Mouse (Mus musculus) hindbrain, embryonic 14.5 days (tissue): ENCODE results near the gene Mapre3. TPM values are rescaled to one million over a fixed set of nuclear protein-coding genes. Genes with fewer than 3 reads are reported as not detected.

Source experiments
- ATAC-seq: fragments of 200-750 bp; cut with Nextera tagmentation; 2 replicates; pipeline ENCODE4 v1.8.0; 2017; ENCODE audit warnings: moderate number of reproducible peaks, mild to moderate bottlenecking, moderate TSS enrichment, moderate library complexity; ENCODE audit not compliant: low FRiP score
- DNase-seq: peaks from one replicate; pipeline ENCODE4 v3.0.0-alpha.2; 2015; ENCODE audit warnings: low spot score
- H3K27ac ChIP-seq: fragments of 300-500 bp; sonication (generic); 2 replicates; pipeline ENCODE4 v1.5.1; 2014; ENCODE audit warnings: mild to moderate bottlenecking, moderate library complexity
- H3K27me3 ChIP-seq: fragments of 300-500 bp; sonication (generic); 2 replicates; pipeline ENCODE4 v1.6.1; 2014; ENCODE audit warnings: mild to moderate bottlenecking, low read length, mixed read lengths; ENCODE audit not compliant: control insufficient read depth, insufficient read depth
- H3K36me3 ChIP-seq: fragments of 300-500 bp; sonication (generic); replicated peaks from 2 replicates; pipeline ENCODE4 v1.6.1; 2014; ENCODE audit not compliant: control insufficient read depth, insufficient read depth
- H3K4me1 ChIP-seq: fragments of 300-500 bp; sonication (generic); replicated peaks from 2 replicates; pipeline ENCODE4 v1.6.1; 2014; ENCODE audit warnings: antibody characterized with exemption, low read length, mixed read lengths; ENCODE audit not compliant: control insufficient read depth, insufficient read depth
- H3K4me2 ChIP-seq: fragments of 300-500 bp; sonication (generic); replicated peaks from 2 replicates; pipeline ENCODE4 v1.6.1; 2014; ENCODE audit warnings: mild to moderate bottlenecking, moderate library complexity
- H3K4me3 ChIP-seq: fragments of 300-500 bp; sonication (generic); replicated peaks from 2 replicates; pipeline ENCODE4 v1.5.1; 2014; ENCODE audit warnings: mild to moderate bottlenecking, low read length
- H3K9ac ChIP-seq: fragments of 300-500 bp; sonication (generic); 2 replicates; pipeline ENCODE4 v1.6.1; 2014
- H3K9me3 ChIP-seq: fragments of 300-500 bp; sonication (generic); 2 replicates; pipeline ENCODE4 v1.6.1; 2016; ENCODE audit warnings: low read length; ENCODE audit not compliant: control insufficient read depth
- WGBS: fragments of 180-500 bp; shearing (Covaris S2); extraction: QIAGEN DNeasy Blood & Tissue Kit; methylation state at CpG from one replicate; pipeline ENCODE4 v1.1.7; 2014; 5-methylcytosine and 5-hydroxymethylcytosine counted together
- polyA plus RNA-seq: library from polyadenylated mRNA; unstranded; fragments of >200 nt; fragmentation: Nextera tagmentation; extraction: Ambion mirVana; gene quantifications from 2 replicates; pipeline ENCODE4 v1.2.1, GENCODE M21; 2014

Gene Mapre3
- polyA plus RNA-seq, 1 experiment from 2014 or later = 124 TPM

DNA sequence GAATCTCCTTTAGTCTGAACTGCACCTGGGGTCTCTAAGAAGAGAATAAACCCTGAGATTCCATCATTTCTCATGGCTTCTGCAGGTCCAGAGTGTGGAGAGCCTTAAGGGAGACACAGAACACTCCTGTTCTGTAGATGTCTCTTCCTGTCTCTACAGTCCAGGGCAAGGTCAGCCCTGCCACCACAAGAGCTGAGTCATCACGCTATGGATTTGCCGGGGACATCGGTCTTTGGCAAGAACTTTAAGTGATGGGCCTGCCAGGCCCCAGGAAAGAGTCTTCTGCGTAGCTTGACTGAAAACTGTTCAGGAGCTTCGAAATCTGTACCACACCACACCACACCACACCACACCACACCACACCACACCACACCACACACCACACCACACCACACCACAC lies 27.1 kb upstream of the Mapre3 start:
- Histone ChIP-seq H3K27ac (no peak overlapping the region), H3K9me3 (no peaks in the 10 kb centered on the region), H3K4me3 (no peak overlapping the region), H3K4me1 (no peaks in the 10 kb centered on the region), H3K36me3 (peaks cover 96% of the 10 kb centered on the region), H3K4me2 (no peak overlapping the region), H3K27me3 (no peaks in the 10 kb centered on the region), H3K9ac (no peak overlapping the region)
- no peak for DNase-seq
- no peak for ATAC-seq
- WGBS = 94% methylated on average over 5 of the region's 5 CpGs

DNA sequence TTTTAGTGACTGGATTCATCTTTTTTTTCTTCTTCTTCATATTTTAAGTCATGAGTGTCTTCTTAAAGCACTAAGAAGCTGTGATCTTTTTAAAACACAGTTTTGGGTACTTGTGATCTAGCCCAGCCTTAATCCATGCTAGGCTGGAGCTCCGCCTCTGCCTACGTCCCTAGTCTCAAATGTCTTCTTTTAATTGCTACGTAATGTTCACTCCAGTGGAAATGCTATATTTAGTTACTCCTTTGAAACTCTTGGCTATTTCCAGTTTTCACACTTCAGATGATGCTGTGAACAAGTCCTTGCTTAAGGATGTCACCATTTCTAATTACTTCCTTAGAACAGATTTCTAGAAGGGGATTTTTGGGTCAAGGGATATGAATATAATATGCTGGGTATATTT lies 24.4 kb upstream of the Mapre3 start:
- peaks cover 96% of the 10 kb centered on the region for H3K36me3 ChIP-seq
- no peaks in the 10 kb centered on the region for H3K4me1 ChIP-seq
- H3K9ac ChIP-seq = no peak overlapping the region
- H3K4me2 ChIP-seq = no peak overlapping the region
- no peak overlapping the region for H3K27ac ChIP-seq
- ATAC-seq = no peak
- DNase-seq = no peak
- no peak overlapping the region for H3K4me3 ChIP-seq
- no peaks in the 10 kb centered on the region for H3K9me3 ChIP-seq
- WGBS = 85% methylated on average over 3 of the region's 3 CpGs
- H3K27me3 ChIP-seq = no peaks in the 10 kb centered on the region

DNA sequence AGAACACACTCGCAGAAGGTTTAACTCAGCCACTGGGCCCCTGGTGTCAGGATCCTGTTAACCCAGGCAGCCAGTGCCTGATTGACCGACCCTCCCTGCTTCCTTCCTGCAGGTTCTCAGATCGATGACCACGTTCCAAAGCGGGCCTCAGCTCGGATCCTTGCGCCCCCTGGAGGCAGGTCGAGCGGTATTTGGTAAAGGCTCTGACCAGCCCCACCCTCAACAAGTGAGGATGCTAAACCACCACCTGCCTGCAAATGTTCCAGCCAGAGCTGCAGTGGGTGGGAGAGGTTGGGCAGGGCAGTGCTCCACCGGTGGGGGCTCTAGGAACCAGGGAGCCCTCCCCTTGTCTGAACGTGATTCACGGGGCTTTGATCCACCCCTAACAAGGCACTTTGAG lies 18.3 kb upstream of the Mapre3 start:
- peaks cover 91% of the 10 kb centered on the region for H3K36me3 ChIP-seq
- peak; percentile 79 for DNase-seq
- H3K4me2 ChIP-seq = no peak overlapping the region
- H3K27ac ChIP-seq = no peak overlapping the region
- peak; percentile 52 for ATAC-seq
- no peak overlapping the region for H3K4me3 ChIP-seq
- no peaks in the 10 kb centered on the region; the same call in 1 of the 2 replicates for H3K4me1 ChIP-seq
- 18% methylated on average over 12 of the region's 12 CpGs for WGBS
- H3K27me3 ChIP-seq = no peaks in the 10 kb centered on the region
- no peak overlapping the region for H3K9ac ChIP-seq
- no peaks in the 10 kb centered on the region for H3K9me3 ChIP-seq

DNA sequence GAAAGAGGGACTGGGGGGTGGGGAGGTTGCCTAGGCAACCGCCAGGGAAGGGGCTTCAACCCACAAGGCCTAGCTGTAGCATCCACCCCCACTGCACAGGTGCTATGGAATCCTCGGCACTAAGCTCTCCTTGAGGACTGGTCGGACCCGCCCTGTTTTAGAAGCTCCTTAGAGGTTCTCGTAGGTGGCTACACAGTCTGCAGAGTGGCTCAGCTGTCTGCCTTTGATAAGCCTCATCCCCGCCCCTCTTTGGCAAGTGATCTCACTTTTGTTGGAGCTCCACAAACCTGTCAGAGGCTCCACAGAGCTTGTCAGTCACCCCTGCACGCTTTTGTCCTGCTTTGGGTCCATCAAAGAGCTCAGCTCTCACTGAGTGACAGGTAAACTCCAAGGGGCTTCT lies 17.0 kb upstream of the Mapre3 start:
- H3K4me1 ChIP-seq = no peaks in the 10 kb centered on the region; the same call in 1 of the 2 replicates
- H3K4me3 ChIP-seq = no peak overlapping the region
- peaks cover 77% of the 10 kb centered on the region for H3K36me3 ChIP-seq
- DNase-seq = no peak
- H3K4me2 ChIP-seq = no peak overlapping the region
- 60% methylated on average over 7 of the region's 7 CpGs for WGBS
- H3K9me3 ChIP-seq = no peaks in the 10 kb centered on the region
- no peak overlapping the region for H3K9ac ChIP-seq
- no peak overlapping the region for H3K27ac ChIP-seq
- peak; percentile 38; the same call in 1 of the 2 replicates for ATAC-seq
- H3K27me3 ChIP-seq = no peaks in the 10 kb centered on the region

DNA sequence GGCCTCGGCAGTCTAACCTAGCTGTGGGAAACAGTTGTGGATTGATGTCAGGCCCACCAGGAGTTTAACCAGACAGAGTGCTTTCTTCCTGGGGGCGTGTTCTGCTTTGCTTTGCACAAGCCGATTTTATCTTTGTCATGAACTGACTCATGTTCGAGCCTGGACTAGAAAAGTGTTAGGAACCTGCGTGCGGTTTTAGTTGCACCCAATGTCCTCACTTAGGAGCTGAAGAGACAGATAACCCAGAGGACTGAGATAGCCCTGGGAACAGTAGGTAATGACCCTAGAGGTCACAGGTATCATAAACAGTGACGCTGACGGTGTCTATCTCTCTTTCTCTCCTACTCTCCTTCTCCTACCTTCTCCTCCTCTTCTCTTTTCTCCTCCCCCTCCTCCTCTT lies 16.5 kb upstream of the Mapre3 start:
- Histone ChIP-seq H3K4me1 (no peaks in the 10 kb centered on the region; the same call in 1 of the 2 replicates), H3K36me3 (peaks cover 73% of the 10 kb centered on the region), H3K9ac (no peak overlapping the region), H3K4me3 (no peak overlapping the region), H3K4me2 (no peak overlapping the region), H3K27me3 (no peaks in the 10 kb centered on the region), H3K9me3 (no peaks in the 10 kb centered on the region), H3K27ac (no peak overlapping the region)
- WGBS = 86% methylated on average over 8 of the region's 8 CpGs
- no peak for DNase-seq
- ATAC-seq = no peak

DNA sequence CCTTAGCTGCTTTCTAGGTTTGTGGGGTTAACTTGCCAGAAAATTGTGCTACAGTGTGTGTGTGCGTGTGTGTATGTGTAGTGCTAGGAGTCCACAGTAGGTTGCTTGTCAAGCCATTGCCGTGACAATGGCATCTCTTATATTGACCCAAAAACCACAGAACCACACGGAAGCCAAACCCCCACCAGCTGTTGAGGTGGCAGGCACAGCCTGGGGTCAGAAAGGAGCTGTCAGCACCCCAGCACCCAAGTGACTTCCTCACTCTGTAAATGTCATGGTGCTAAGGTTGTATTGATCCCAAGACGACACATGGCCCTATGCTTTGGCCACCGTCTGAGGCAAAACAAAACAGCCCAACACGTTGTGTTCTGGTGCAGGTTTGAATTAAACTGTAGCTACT lies 15.5 kb upstream of the Mapre3 start:
- ATAC-seq (no peak), DNase-seq (no peak)
- Histone ChIP-seq H3K4me3 (no peak overlapping the region), H3K36me3 (peaks cover 63% of the 10 kb centered on the region), H3K4me2 (no peak overlapping the region), H3K9me3 (no peaks in the 10 kb centered on the region), H3K27ac (no peak overlapping the region), H3K27me3 (no peaks in the 10 kb centered on the region), H3K4me1 (no peaks in the 10 kb centered on the region; the same call in 1 of the 2 replicates), H3K9ac (no peak overlapping the region)
- WGBS = 85% methylated on average over 6 of the region's 6 CpGs

DNA sequence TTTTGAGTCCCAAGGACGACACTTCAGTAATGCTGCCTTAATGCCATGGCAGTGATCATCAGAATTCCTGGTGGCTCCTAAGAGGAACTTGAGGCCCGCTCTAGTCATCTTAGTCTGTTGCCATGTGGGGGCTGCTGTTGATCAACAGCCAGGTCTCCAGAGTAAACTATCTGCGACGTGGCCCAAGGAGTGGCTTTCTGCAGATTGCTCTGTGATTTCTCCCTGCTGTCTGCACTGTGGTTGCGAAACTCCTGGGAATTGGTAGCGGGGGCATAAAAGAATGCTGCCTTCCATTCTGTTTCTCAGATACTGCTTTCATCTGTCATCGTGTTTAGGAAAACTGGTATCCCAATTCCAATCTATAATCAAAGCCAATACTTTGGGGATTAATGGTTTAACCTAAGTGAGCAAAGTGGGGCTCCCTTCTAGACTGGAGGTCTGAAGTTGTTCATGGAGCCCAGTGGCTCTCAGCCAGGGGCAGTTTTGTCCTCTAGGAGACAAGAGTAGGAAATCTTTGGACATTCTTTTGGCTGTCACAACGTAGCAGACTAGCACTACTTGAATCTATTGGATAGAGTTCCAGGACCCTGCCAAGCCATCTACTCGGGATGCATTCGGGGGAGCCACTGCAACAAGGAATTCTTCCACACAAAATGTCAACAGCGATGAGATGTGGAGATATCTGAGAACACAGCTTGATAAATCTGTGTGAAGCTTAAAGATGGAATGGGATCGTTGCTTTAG lies 11.5 kb upstream of the Mapre3 start:
- 78% methylated on average over 12 of the region's 12 CpGs for WGBS

DNA sequence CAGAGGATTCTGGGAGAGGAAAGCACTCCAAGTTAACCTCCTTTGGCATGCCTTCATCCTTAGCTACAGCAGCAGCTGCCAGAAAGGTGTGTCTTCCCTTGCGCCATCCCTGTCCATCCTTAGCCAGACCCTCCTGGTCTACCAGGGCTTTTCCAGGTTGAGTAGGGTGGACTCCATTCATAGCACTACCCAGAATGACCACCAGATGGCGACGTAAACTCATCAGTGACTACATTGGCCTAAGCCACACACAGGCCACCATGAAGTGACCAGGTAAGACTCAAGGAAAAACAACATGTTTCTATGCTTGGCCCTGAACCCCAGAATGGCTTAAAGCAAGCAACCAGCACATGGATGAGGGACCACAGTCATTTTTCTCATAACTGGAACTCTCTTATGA lies 8.3 kb upstream of the Mapre3 start:
- 8% methylated on average over 3 of the region's 3 CpGs for WGBS
- Histone ChIP-seq H3K4me3 (no peak overlapping the region), H3K4me2 (no peak overlapping the region)

More for the DNA sequence above, 11.5 kb upstream of the Mapre3 start:
- no peaks in the 10 kb centered on the region for H3K9me3 ChIP-seq
- no peak overlapping the region for H3K27ac ChIP-seq
- H3K4me1 ChIP-seq = no peaks in the 10 kb centered on the region
- H3K4me3 ChIP-seq = no peak overlapping the region
- no peaks in the 10 kb centered on the region for H3K27me3 ChIP-seq
- H3K9ac ChIP-seq = no peak overlapping the region
- H3K36me3 ChIP-seq = peaks cover 24% of the 10 kb centered on the region
- no peak overlapping the region for H3K4me2 ChIP-seq
- ATAC-seq (no peak), DNase-seq (no peak)

DNA sequence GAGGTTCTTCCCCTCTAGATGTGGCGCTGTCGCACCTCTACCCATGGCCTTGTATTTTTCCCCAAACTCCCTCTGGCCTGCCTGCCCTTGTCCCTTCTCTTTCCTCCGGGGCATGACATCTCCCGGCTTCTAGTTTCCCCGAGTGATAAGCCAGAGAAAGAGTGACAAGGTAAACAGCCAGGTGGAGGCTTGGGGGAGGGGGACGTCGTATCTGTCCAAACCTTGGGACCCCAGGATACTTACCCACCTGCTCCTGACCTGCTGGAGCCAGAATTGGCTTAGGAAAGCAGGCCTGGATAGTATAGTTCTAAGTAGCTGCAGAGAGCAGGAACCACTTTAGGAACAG lies 652 bp downstream of the Mapre3 start:
- WGBS = under 1% methylated on average over 7 of the region's 7 CpGs
- peaks cover 26% of the 10 kb centered on the region for H3K4me1 ChIP-seq
- H3K9ac ChIP-seq = peak overlapping the region; percentile 93
- peak overlapping the region; percentile 92 for H3K4me3 ChIP-seq
- peak overlapping the region; percentile 94 for H3K27ac ChIP-seq
- no peaks in the 10 kb centered on the region for H3K27me3 ChIP-seq
- peak overlapping the region; percentile 93 for H3K4me2 ChIP-seq
- DNase-seq (no peak), ATAC-seq (peak; percentile 13; the same call in 1 of the 2 replicates)
- H3K9me3 ChIP-seq = no peaks in the 10 kb centered on the region
- H3K36me3 ChIP-seq = no peaks in the 10 kb centered on the region

More for the DNA sequence above, 8.3 kb upstream of the Mapre3 start:
- H3K36me3 ChIP-seq = no peaks in the 10 kb centered on the region
- peak; percentile 94 for DNase-seq
- no peak overlapping the region for H3K9ac ChIP-seq
- no peak overlapping the region for H3K27ac ChIP-seq
- peak; percentile 82 for ATAC-seq
- no peaks in the 10 kb centered on the region for H3K27me3 ChIP-seq
- no peaks in the 10 kb centered on the region for H3K9me3 ChIP-seq
- no peaks in the 10 kb centered on the region for H3K4me1 ChIP-seq
